ENCODE assay signal across 29 mouse cellular contexts in genomic region chr12:32285039-32285438, GRCm38 (mm10).
DNase-seq lines count a peak whose midpoint lies in the region; ATAC-seq lines count a peak whose summit lies in the region.
"Had no signal": no experiment of that assay in that cellular context is flagged by ENCODE, and none has a peak within 500 bp of the region (broad histone marks: within the 10 kb centered on the region; RNA-seq: fewer than 3 reads in every experiment).

No protein-coding gene starts in this region.

- H3K27me3 ChIP-seq in splenic B cell, adult 2 months (ENCODE audit: control insufficient read depth, insufficient read depth, low read length, poor library complexity, severe bottlenecking), result no peaks in the 10 kb centered on the region
- H3K27me3 ChIP-seq: embryonic facial prominence, embryonic 12.5 days; forebrain, embryonic 15.5 days; heart, embryonic 13.5 days; hindbrain, embryonic 12.5 days; limb, embryonic 12.5 days; neural tube, embryonic 13.5 days had no signal

- peak; percentile 49 for ATAC-seq in CD4-positive, CD25-positive, alpha-beta regulatory T cell, adult 4 months
- peak; percentile 32 for ATAC-seq in activated CD4-positive, CD25-positive, alpha-beta regulatory T cell, adult 4 months
- peak; percentile 74 for ATAC-seq in megakaryocyte, adult 5-6 weeks (ENCODE audit: poor library complexity, severe bottlenecking)
- ATAC-seq: forebrain, embryonic 15.5 days; hindbrain, postnatal 0 days; intestine, embryonic 16.5 days; midbrain, embryonic 16.5 days; Patski had no signal

- peak; percentile 26 for DNase-seq in splenic B cell, adult 2 months (ENCODE audit: low read depth, low spot score)
- no peak for DNase-seq in layer of hippocampus, postnatal 10 days (ENCODE audit: low spot score in 2 of 2)
- no peak for DNase-seq in kidney, postnatal 10 days
- no peak for DNase-seq in frontal cortex, postnatal 14 days (ENCODE audit: low spot score in 2 of 2)
- DNase-seq: adrenal gland, postnatal 25 days; cerebellum, adult 18-20 months; cerebellum, postnatal 10 days; heart, postnatal 10 days; kidney, adult 8-10 months; layer of hippocampus, adult 9-11 months; lung, embryonic 14.5 days; lung, postnatal 14 days; retina, postnatal 1 day; right cerebral cortex, postnatal 14 days; thymus, postnatal 4 days had no signal

- no peaks in the 10 kb centered on the region for H3K36me3 ChIP-seq in splenic B cell, adult 2 months (ENCODE audit: control insufficient read depth, insufficient read depth, low read length, poor library complexity, severe bottlenecking)
- H3K36me3 ChIP-seq: embryonic facial prominence, embryonic 12.5 days; forebrain, embryonic 15.5 days; heart, embryonic 13.5 days; hindbrain, embryonic 12.5 days; limb, embryonic 12.5 days; liver, embryonic 15.5 days; neural tube, embryonic 13.5 days had no signal
